Comparison of ENCODE assay signal across 10 mouse cellular contexts in the genomic region with DNA sequence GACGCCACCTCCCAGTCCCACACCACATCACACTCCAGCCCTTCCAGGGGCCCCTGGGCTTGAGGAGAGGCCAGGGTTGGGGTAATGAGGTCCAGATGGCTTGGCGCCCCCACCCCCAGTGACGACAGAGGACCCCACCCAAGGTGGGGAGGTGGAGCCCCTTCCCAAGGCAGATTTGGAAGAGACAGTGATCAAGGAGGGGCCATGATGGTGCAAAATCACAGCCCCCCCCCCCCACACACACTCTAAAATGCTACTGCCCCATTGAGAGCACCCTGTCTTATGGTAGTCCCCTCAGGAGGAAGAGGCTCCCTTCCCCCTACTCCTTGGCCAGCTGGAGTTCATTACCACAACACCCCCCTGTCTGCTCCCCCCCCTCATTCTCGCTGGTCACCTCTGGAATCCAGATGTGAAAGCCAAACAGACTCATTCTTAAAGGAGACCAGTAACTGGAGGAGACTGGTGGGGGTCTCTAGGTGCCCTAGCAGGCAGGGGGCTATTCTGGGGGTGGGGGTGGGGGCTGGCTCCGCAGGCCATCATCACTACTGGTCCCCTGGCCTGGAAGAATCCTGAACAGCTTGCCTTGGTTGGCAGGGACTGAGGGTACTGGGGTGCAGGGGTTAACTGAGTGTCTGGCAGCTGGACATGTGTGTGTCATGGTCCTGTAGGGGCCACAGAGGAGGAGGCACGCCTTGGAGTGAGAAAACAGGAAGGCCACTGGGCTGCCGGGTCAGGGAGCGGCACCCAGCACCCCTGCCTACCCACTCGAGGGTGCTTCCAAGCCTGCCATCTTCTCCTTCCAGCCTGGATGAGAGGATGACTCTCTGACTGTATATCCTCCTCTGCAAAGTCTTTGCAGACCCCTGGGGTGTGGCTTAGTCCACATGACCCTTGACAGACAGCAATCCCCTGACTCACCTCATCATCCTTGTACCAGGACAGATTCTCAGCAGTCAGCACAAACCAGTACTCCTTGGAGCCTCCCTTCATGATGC. TPM values are rescaled to one million over a fixed set of nuclear protein-coding genes. Genes with fewer than 3 reads are reported as not detected.
DNase-seq lines count a peak whose midpoint lies in the region; ATAC-seq lines count a peak whose summit lies in the region.
"Had no signal": no experiment of that assay in that cellular context is flagged by ENCODE, and none has a peak within 500 bp of the region (broad histone marks: within the 10 kb centered on the region; RNA-seq: fewer than 3 reads in every experiment).

No protein-coding gene starts in this region.

- peaks cover 25% of the 10 kb centered on the region for H3K36me3 ChIP-seq in embryonic facial prominence, embryonic 10.5 days (replicated peaks)
- H3K36me3 ChIP-seq in heart, embryonic 13.5 days = no peaks in the 10 kb centered on the region
- H3K36me3 ChIP-seq: G1E had no signal

- peak overlapping the region; percentile 70 for H3K4me2 ChIP-seq in heart, embryonic 13.5 days

- no peak for ATAC-seq in heart, embryonic 13.5 days (ENCODE audit: extremely low read depth, insufficient number of reproducible peaks, low FRiP score, low TSS enrichment)

- peaks cover 33% of the 10 kb centered on the region for H3K27me3 ChIP-seq in embryonic facial prominence, embryonic 10.5 days (replicated peaks; ENCODE audit: low read depth, poor library complexity, severe bottlenecking)
- peaks cover 45% of the 10 kb centered on the region for H3K27me3 ChIP-seq in heart, embryonic 13.5 days (replicated peaks)

- 26% methylated on average over 9 of the region's 9 CpGs for WGBS in embryonic facial prominence, embryonic 10.5 days
- WGBS in heart, embryonic 13.5 days = 32% methylated on average over 9 of the region's 9 CpGs

- peak overlapping the region; percentile 95 for H3K27ac ChIP-seq in embryonic facial prominence, embryonic 10.5 days (replicated peaks)
- peak overlapping the region; percentile 90 for H3K27ac ChIP-seq in heart, embryonic 13.5 days (replicated peaks)

- H3K4me1 ChIP-seq in embryonic facial prominence, embryonic 10.5 days = peaks cover 84% of the 10 kb centered on the region
- peaks cover 63% of the 10 kb centered on the region for H3K4me1 ChIP-seq in heart, embryonic 13.5 days

- H3K9ac ChIP-seq in heart, embryonic 13.5 days = 0 out of 2 replicates have a peak overlapping the region, but pooled peaks have one; percentile 5

- peak overlapping the region; percentile 63 for H3K4me3 ChIP-seq in embryonic facial prominence, embryonic 10.5 days
- H3K4me3 ChIP-seq in heart, embryonic 13.5 days = no peak overlapping the region
- H3K4me3 ChIP-seq: erythroblast, embryonic 14.5 days had no signal

- no peaks in the 10 kb centered on the region for H3K9me3 ChIP-seq in embryonic facial prominence, embryonic 10.5 days
- H3K9me3 ChIP-seq in heart, embryonic 13.5 days = no peaks in the 10 kb centered on the region
- H3K9me3 ChIP-seq: G1E had no signal

- DNase-seq in kidney, postnatal 10 days = peak; percentile 61
- DNase-seq in kidney, adult 18-20 months = no peak
- DNase-seq in embryonic facial prominence, embryonic 10.5 days (ENCODE audit: low spot score) = peak; percentile 91
- peak; percentile 69 for DNase-seq in lung, postnatal 10 days
- DNase-seq in spleen, adult 18-20 months = no peak
- DNase-seq in cerebellum, adult 8-10 months = no peak
- no peak for DNase-seq in testis, postnatal 10 days (ENCODE audit: low spot score)

RNA-seq across cellular contexts. Expression of gene Swi5, which starts 32.0 kb away (rescaled TPM):
- polyA plus RNA-seq in embryonic facial prominence, embryonic 10.5 days (2016; fragmentation: Nextera tagmentation; extraction: Ambion mirVana) = 522 and 535 TPM in 2 replicates
- 286 and 336 TPM in 2 replicates for polyA plus RNA-seq in heart, embryonic 13.5 days (2015; fragmentation: Nextera tagmentation; extraction: Ambion mirVana)

RNA-seq across cellular contexts. Expression of gene Ciz1, which starts 32.2 kb away (rescaled TPM):
- polyA plus RNA-seq in embryonic facial prominence, embryonic 10.5 days (2016; fragmentation: Nextera tagmentation; extraction: Ambion mirVana) = 65.8 and 66.4 TPM in 2 replicates
- polyA plus RNA-seq in heart, embryonic 13.5 days (2015; fragmentation: Nextera tagmentation; extraction: Ambion mirVana) = 32.9 and 35.2 TPM in 2 replicates

RNA-seq across cellular contexts. Expression of gene Golga2, which starts 32.7 kb away (rescaled TPM):
- polyA plus RNA-seq in embryonic facial prominence, embryonic 10.5 days (2016; fragmentation: Nextera tagmentation; extraction: Ambion mirVana) = 20.2 and 22.5 TPM in 2 replicates
- 22.0 and 22.2 TPM in 2 replicates for polyA plus RNA-seq in heart, embryonic 13.5 days (2015; fragmentation: Nextera tagmentation; extraction: Ambion mirVana)

RNA-seq across cellular contexts. Expression of gene Dnm1, which starts 33.3 kb away (rescaled TPM):
- polyA plus RNA-seq in embryonic facial prominence, embryonic 10.5 days (2016; fragmentation: Nextera tagmentation; extraction: Ambion mirVana) = 20.7 and 23.5 TPM in 2 replicates
- polyA plus RNA-seq in heart, embryonic 13.5 days (2015; fragmentation: Nextera tagmentation; extraction: Ambion mirVana) = 3.4 and 4.5 TPM in 2 replicates

RNA-seq across cellular contexts. Expression of gene Uck1, which starts 59.9 kb away (rescaled TPM):
- 74.7 and 84.0 TPM in 2 replicates for polyA plus RNA-seq in embryonic facial prominence, embryonic 10.5 days (2016; fragmentation: Nextera tagmentation; extraction: Ambion mirVana)
- polyA plus RNA-seq in heart, embryonic 13.5 days (2015; fragmentation: Nextera tagmentation; extraction: Ambion mirVana) = 44.8 and 45.3 TPM in 2 replicates

Comparison
In these comparisons a context has a peak if more than half of its experiments do, and no peak if none do; other contexts are left out.
1. DNase-seq: peak in kidney, postnatal 10 days (single experiment), embryonic facial prominence, embryonic 10.5 days (single experiment) and lung, postnatal 10 days (single experiment); none in kidney, adult 18-20 months (single experiment), spleen, adult 18-20 months (0 of 2), cerebellum, adult 8-10 months (single experiment) and testis, postnatal 10 days (single experiment).